Mouse (Mus musculus) cerebellum, adult 2 months (tissue): Measurements from ENCODE around the gene Hyal2. TPM values are rescaled to one million over a fixed set of nuclear protein-coding genes. Genes with fewer than 3 reads are reported as not detected.

Experiments
- DNase-seq, 2 experiments: peaks; one replicate each; pipeline ENCODE4 v3.0.0; 2021
- H3K27ac ChIP-seq: fragments of 200-500 bp; 2 replicates; pipeline ENCODE4 v1.5.1; 2012; ENCODE audit warnings: low read length, control low read depth, inconsistent platforms; ENCODE audit not compliant: insufficient read depth
- H3K27me3 ChIP-seq: fragments of 200-500 bp; 2 replicates; pipeline ENCODE4 v1.6.1; 2012; ENCODE audit warnings: inconsistent platforms, mild to moderate bottlenecking, low read length, moderate library complexity; ENCODE audit not compliant: control insufficient read depth, insufficient read depth
- H3K4me1 ChIP-seq: fragments of 200-500 bp; 2 replicates; pipeline ENCODE4 v1.6.1; 2011; ENCODE audit warnings: low read length; ENCODE audit not compliant: control insufficient read depth, insufficient read depth
- H3K4me3 ChIP-seq: fragments of 200-500 bp; replicated peaks from 2 replicates; pipeline ENCODE3; 2011; ENCODE audit warnings: mild to moderate bottlenecking, low read depth, low read length, control low read depth; ENCODE audit not compliant: insufficient read depth
- CTCF ChIP-seq: fragments of 200-500 bp; IDR thresholded peaks from 2 replicates; pipeline ENCODE4 v1.5.1; 2011; ENCODE audit warnings: low read depth, mild to moderate bottlenecking, control low read depth, low read length, moderate library complexity, borderline replicate concordance; ENCODE audit not compliant: insufficient read depth
- POLR2A ChIP-seq: fragments of 200-500 bp; IDR thresholded peaks from 2 replicates; pipeline ENCODE4 v1.6.1; 2011; ENCODE audit warnings: low read length, control low read depth, borderline replicate concordance; ENCODE audit not compliant: insufficient read depth
- WGBS: fragments of 180-500 bp; shearing (Covaris S2); methylation state at CpG from one replicate; pipeline ENCODE4 v1.1.7; 2018; 5-methylcytosine and 5-hydroxymethylcytosine counted together
- polyA plus RNA-seq: library from polyadenylated mRNA; depleted of rRNA; stranded (reverse); fragments of >200 nt; gene quantifications from 2 replicates; pipeline ENCODE4 v1.2.3, GENCODE M21; 2012

Gene Hyal2
- polyA plus RNA-seq, 1 experiment, result 11.9 TPM

GRCm38 (mm10) chr9:107590058-107590772, 22.5 kb downstream of the Hyal2 start:
- WGBS, result 67% methylated on average over 25 of the region's 25 CpGs
- TF ChIP-seq POLR2A (no peak), CTCF (no peak)

GRCm38 (mm10) chr9:107590773-107591060, 23.0 kb downstream of the Hyal2 start:
- H3K4me3 ChIP-seq, result no peak overlapping the region
- no peak for DNase-seq
- TF ChIP-seq CTCF (no peak), POLR2A (no peak)

More at GRCm38 (mm10) chr9:107590058-107590772, 22.5 kb downstream of the Hyal2 start:
- H3K27me3 ChIP-seq, result no peaks in the 10 kb centered on the region
- no peak for DNase-seq
- H3K27ac ChIP-seq, result no peak overlapping the region
- peaks cover 30% of the 10 kb centered on the region for H3K4me1 ChIP-seq
- no peak overlapping the region for H3K4me3 ChIP-seq

GRCm38 (mm10) chr9:107593101-107593976, 25.6 kb downstream of the Hyal2 start:
- Histone ChIP-seq H3K27me3 (no peaks in the 10 kb centered on the region), H3K4me3 (no peak overlapping the region), H3K27ac (peak overlapping the region; percentile 77), H3K4me1 (peaks cover 40% of the 10 kb centered on the region)
- 13% methylated on average over 11 of the region's 11 CpGs for WGBS
- peak; percentile 90 to 93 for DNase-seq
- TF ChIP-seq POLR2A (no peak), CTCF (no peak)

More at GRCm38 (mm10) chr9:107590773-107591060, 23.0 kb downstream of the Hyal2 start:
- WGBS, result 92% methylated on average over 6 of the region's 6 CpGs
- Histone ChIP-seq H3K4me1 (peaks cover 30% of the 10 kb centered on the region), H3K27ac (no peak overlapping the region), H3K27me3 (no peaks in the 10 kb centered on the region)

GRCm38 (mm10) chr9:107594281-107595062, 26.7 kb downstream of the Hyal2 start:
- H3K4me1 ChIP-seq, result peaks cover 40% of the 10 kb centered on the region
- no peak overlapping the region for H3K4me3 ChIP-seq
- no peak overlapping the region for H3K27ac ChIP-seq
- TF ChIP-seq POLR2A, result no peak
- TF ChIP-seq CTCF, result no peak
- DNase-seq, result no peak
- H3K27me3 ChIP-seq, result no peaks in the 10 kb centered on the region
- 88% methylated on average over 8 of the region's 8 CpGs for WGBS

GRCm38 (mm10) chr9:107596619-107597569, 29.1 kb downstream of the Hyal2 start:
- no peak for DNase-seq
- Histone ChIP-seq H3K27ac (no peak overlapping the region), H3K4me3 (no peak overlapping the region), H3K27me3 (no peaks in the 10 kb centered on the region), H3K4me1 (peaks cover 33% of the 10 kb centered on the region)
- TF ChIP-seq POLR2A (no peak), CTCF (no peak)
- WGBS, result 73% methylated on average over 11 of the region's 11 CpGs

- no peak for DNase-seq
- 86% methylated on average over 5 of the region's 5 CpGs for WGBS
- no peak overlapping the region for H3K27ac ChIP-seq
- TF ChIP-seq CTCF (no peak), POLR2A (no peak)
- no peaks in the 10 kb centered on the region for H3K27me3 ChIP-seq
- H3K4me3 ChIP-seq, result no peak overlapping the region
- H3K4me1 ChIP-seq, result peaks cover 18% of the 10 kb centered on the region
Measured at GRCm38 (mm10) chr9:107598385-107598784, 30.6 kb downstream of the Hyal2 start.
